Mouse (Mus musculus) liver, embryonic 14.5 days (tissue): ENCODE results near the gene Serpinb11.

ENCODE experiments used
- CTCF ChIP-seq: IDR thresholded peaks from 2 replicates; pipeline ENCODE4 v1.5.1; 2016; ENCODE audit warnings: antibody characterized with exemption, low read depth, control low read depth
- EP300 ChIP-seq: IDR thresholded peaks from 2 replicates; pipeline ENCODE4 v1.6.1; 2016; ENCODE audit warnings: antibody characterized with exemption, low read depth

DNA sequence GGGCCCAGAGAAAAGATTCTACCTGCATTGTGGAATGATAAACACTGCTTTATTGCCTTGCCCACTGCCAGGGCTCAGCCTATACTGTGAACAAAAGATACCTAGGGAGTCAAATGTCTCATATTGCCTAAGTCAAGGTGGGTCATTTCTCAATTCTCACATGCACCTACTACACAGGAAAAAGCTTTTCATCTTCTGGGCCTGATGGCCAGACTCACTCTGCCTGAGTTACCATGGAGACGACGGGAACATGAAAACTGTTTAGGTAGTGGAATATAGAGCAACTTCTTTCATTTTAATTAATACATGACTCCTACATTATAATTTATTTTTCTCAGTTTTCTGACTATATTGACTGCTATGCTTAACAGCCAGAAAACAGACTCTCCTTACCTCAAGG, 14.2 kb upstream of the Serpinb11 start:
- TF ChIP-seq CTCF = no peak
- TF ChIP-seq EP300 = no peak
